ENCODE assay signal across 32 mouse cellular contexts in genomic region chr7:16162036-16162435, GRCm38 (mm10). TPM values are rescaled to one million over a fixed set of nuclear protein-coding genes. Genes with fewer than 3 reads are reported as not detected.
DNase-seq lines count a peak whose midpoint lies in the region; ATAC-seq and TF ChIP-seq lines count a peak whose summit lies in the region.
"Had no signal": no experiment of that assay in that cellular context is flagged by ENCODE, and none has a peak within 500 bp of the region (broad histone marks: within the 10 kb centered on the region; RNA-seq: fewer than 3 reads in every experiment).

No protein-coding gene starts in this region.

- 77% methylated on average over 6 of the region's 7 CpGs for WGBS in liver, postnatal 0 days (ENCODE audit: insufficient replicate concordance)

- intact Hi-C loops in left cerebral cortex, postnatal 4 days (cut with DNase I) = no loop called here

- no peak for TF ChIP-seq EP300 in liver, postnatal 0 days (IDR thresholded peaks at IDR 0.05; ENCODE audit: low read depth)

- TF ChIP-seq CTCF in brain, embryonic 14.5 days (IDR thresholded peaks at IDR 0.05; ENCODE audit: borderline replicate concordance, extremely low read depth, insufficient read depth, insufficient read length) = no peak
- TF ChIP-seq CTCF in liver, postnatal 0 days (IDR thresholded peaks at IDR 0.05; ENCODE audit: low read depth) = no peak

- peak; percentile 1; the same call in 1 of the 2 replicates for ATAC-seq in frontal cortex, adult (ENCODE audit: low TSS enrichment)
- ATAC-seq in liver, postnatal 0 days = no peak
- ATAC-seq: intestine, embryonic 16.5 days; Patski had no signal

- no peak overlapping the region for H3K9ac ChIP-seq in liver, postnatal 0 days (replicated peaks)
- H3K9ac ChIP-seq: embryonic facial prominence, embryonic 13.5 days; limb, embryonic 13.5 days; midbrain, embryonic 12.5 days; neural tube, embryonic 15.5 days had no signal

- H3K27ac ChIP-seq in liver, postnatal 0 days (ENCODE audit: low read depth) = no peak overlapping the region
- H3K27ac ChIP-seq: embryonic facial prominence, embryonic 13.5 days; gastrocnemius, adult 2 months; kidney, postnatal 0 days; limb, embryonic 13.5 days; midbrain, embryonic 12.5 days; neural tube, embryonic 15.5 days; stomach, postnatal 0 days had no signal

- DNase-seq in cerebellum, postnatal 10 days = peak; percentile 70 to 75
- DNase-seq in cerebellum, adult 11 months = no peak
- DNase-seq in frontal cortex, postnatal 14 days (ENCODE audit: low spot score in 2 of 2) = no peak
- DNase-seq in left cerebral cortex, postnatal 4 days = peak; percentile 23
- no peak for DNase-seq in left cerebral cortex, adult 9 months (ENCODE audit: low spot score in 2 of 2)
- DNase-seq in brain, embryonic 14.5 days (ENCODE audit: low read depth) = peak; percentile 25
- no peak for DNase-seq in liver, postnatal 0 days
- DNase-seq: adrenal gland, postnatal 10 days; cerebellum, postnatal 36 days; gastrocnemius, adult 2 months; gastrocnemius, postnatal 36 days; heart, adult 18-20 months; heart, postnatal 36 days; kidney, adult 8-10 months; lung, postnatal 36 days; retina, postnatal 1 day; spleen, adult 18-20 months; thymus, adult 18-20 months; thymus, postnatal 25 days had no signal

- H3K9me3 ChIP-seq in liver, postnatal 0 days (ENCODE audit: low read length) = no peaks in the 10 kb centered on the region
- H3K9me3 ChIP-seq: embryonic facial prominence, embryonic 13.5 days; midbrain, embryonic 12.5 days; neural tube, embryonic 15.5 days had no signal

- no peak overlapping the region for H3K4me2 ChIP-seq in liver, postnatal 0 days (ENCODE audit: low read depth, low read length)
- H3K4me2 ChIP-seq: embryonic facial prominence, embryonic 13.5 days; heart, embryonic 11.5 days; limb, embryonic 13.5 days; liver, embryonic 11.5 days; midbrain, embryonic 12.5 days; neural tube, embryonic 15.5 days had no signal

- H3K36me3 ChIP-seq in liver, postnatal 0 days (replicated peaks; ENCODE audit: insufficient read depth, low read length) = no peaks in the 10 kb centered on the region
- H3K36me3 ChIP-seq: limb, embryonic 13.5 days; midbrain, embryonic 12.5 days had no signal

- H3K4me1 ChIP-seq in liver, postnatal 0 days (ENCODE audit: insufficient read depth) = no peaks in the 10 kb centered on the region
- H3K4me1 ChIP-seq: limb, embryonic 13.5 days had no signal

- peaks cover 19% of the 10 kb centered on the region for H3K27me3 ChIP-seq in liver, postnatal 0 days (ENCODE audit: insufficient read depth, low read length)

- H3K4me3 ChIP-seq in liver, postnatal 0 days (ENCODE audit: low read depth, low read length) = no peak overlapping the region
- H3K4me3 ChIP-seq: embryonic facial prominence, embryonic 13.5 days; gastrocnemius, adult 2 months; limb, embryonic 13.5 days; midbrain, embryonic 12.5 days; neural tube, embryonic 15.5 days had no signal

- no peak for TF ChIP-seq POLR2A in brain, embryonic 14.5 days (IDR thresholded peaks at IDR 0.05; ENCODE audit: borderline replicate concordance, extremely low read depth, insufficient read depth, insufficient read length, poor library complexity, severe bottlenecking)

RNA-seq across cellular contexts. Expression of gene Meis3, which starts 12.9 kb away (rescaled TPM):
- total RNA-seq in left cerebral cortex, postnatal 4 days (2021) = 10 to 100 TPM; 70.6 to 74.8 TPM
- polyA plus RNA-seq in brain, embryonic 14.5 days (2012; rRNA removed) = 188 and 256 TPM in 2 replicates
- 1.9 and 2.0 TPM in 2 replicates for polyA plus RNA-seq in liver, postnatal 0 days (2015; fragmentation: Nextera tagmentation; extraction: Ambion mirVana)

RNA-seq across cellular contexts. Expression of gene Slc8a2, which starts 32.4 kb away (rescaled TPM):
- 100 to 1,000 TPM; 106 to 117 TPM for total RNA-seq in left cerebral cortex, postnatal 4 days (2021)
- 25.7 and 34.0 TPM in 2 replicates for polyA plus RNA-seq in brain, embryonic 14.5 days (2012; rRNA removed)
- not detected in 2 replicates for polyA plus RNA-seq in liver, postnatal 0 days (2015; fragmentation: Nextera tagmentation; extraction: Ambion mirVana)
- total RNA-seq: megakaryocyte, adult 5-6 weeks; MEL had no signal

RNA-seq across cellular contexts. Expression of gene Kptn, which starts 42.3 kb away (rescaled TPM):
- 10 to 100 TPM; 38.0 to 43.2 TPM for total RNA-seq in left cerebral cortex, postnatal 4 days (2021)
- 46.0 and 47.2 TPM in 2 replicates for polyA plus RNA-seq in brain, embryonic 14.5 days (2012; rRNA removed)
- polyA plus RNA-seq in liver, postnatal 0 days (2015; fragmentation: Nextera tagmentation; extraction: Ambion mirVana) = 6.5 and 7.5 TPM in 2 replicates

RNA-seq across cellular contexts. Expression of gene Dhx34, which starts 59.8 kb away (rescaled TPM):
- 10 to 100 TPM; 12.2 to 13.4 TPM for total RNA-seq in left cerebral cortex, postnatal 4 days (2021)
- polyA plus RNA-seq in brain, embryonic 14.5 days (2012; rRNA removed) = 20.4 and 22.5 TPM in 2 replicates
- 3.6 and 3.9 TPM in 2 replicates for polyA plus RNA-seq in liver, postnatal 0 days (2015; fragmentation: Nextera tagmentation; extraction: Ambion mirVana)

Comparison
In these comparisons a context has a peak if more than half of its experiments do, and no peak if none do; other contexts are left out.
1. DNase-seq: peak in cerebellum, postnatal 10 days (2 of 2), left cerebral cortex, postnatal 4 days (single experiment) and brain, embryonic 14.5 days (single experiment); none in cerebellum, adult 11 months (single experiment), frontal cortex, postnatal 14 days (0 of 2), left cerebral cortex, adult 9 months (0 of 2) and liver, postnatal 0 days (single experiment).
2. RNA of gene Meis3, which starts 12.9 kb away (polyA plus RNA-seq): 188 to 256 TPM in brain, embryonic 14.5 days; 1.9 to 2.0 TPM in liver, postnatal 0 days; every median in the first group is over 10 times any median in the second.
3. RNA of gene Slc8a2, which starts 32.4 kb away (polyA plus RNA-seq): 25.7 to 34.0 TPM in brain, embryonic 14.5 days; not detected in liver, postnatal 0 days; every median in the first group is over 10 times any median in the second.